Mouse (Mus musculus) cerebellum, adult 2 months (tissue): ENCODE results near the gene Pola1. TPM values are rescaled to one million over a fixed set of nuclear protein-coding genes. Genes with fewer than 3 reads are reported as not detected.

Experiments used
- DNase-seq, 2 experiments: peaks; one replicate each; pipeline ENCODE4 v3.0.0; 2021
- H3K27ac ChIP-seq: fragments of 200-500 bp; 2 replicates; pipeline ENCODE4 v1.5.1; 2012; ENCODE audit warnings: low read length, control low read depth, inconsistent platforms; ENCODE audit not compliant: insufficient read depth
- H3K27me3 ChIP-seq: fragments of 200-500 bp; 2 replicates; pipeline ENCODE4 v1.6.1; 2012; ENCODE audit warnings: inconsistent platforms, mild to moderate bottlenecking, low read length, moderate library complexity; ENCODE audit not compliant: control insufficient read depth, insufficient read depth
- H3K4me1 ChIP-seq: fragments of 200-500 bp; 2 replicates; pipeline ENCODE4 v1.6.1; 2011; ENCODE audit warnings: low read length; ENCODE audit not compliant: control insufficient read depth, insufficient read depth
- H3K4me3 ChIP-seq: fragments of 200-500 bp; replicated peaks from 2 replicates; pipeline ENCODE3; 2011; ENCODE audit warnings: mild to moderate bottlenecking, low read depth, low read length, control low read depth; ENCODE audit not compliant: insufficient read depth
- CTCF ChIP-seq: fragments of 200-500 bp; IDR thresholded peaks from 2 replicates; pipeline ENCODE4 v1.5.1; 2011; ENCODE audit warnings: low read depth, mild to moderate bottlenecking, control low read depth, low read length, moderate library complexity, borderline replicate concordance; ENCODE audit not compliant: insufficient read depth
- POLR2A ChIP-seq: fragments of 200-500 bp; IDR thresholded peaks from 2 replicates; pipeline ENCODE4 v1.6.1; 2011; ENCODE audit warnings: low read length, control low read depth, borderline replicate concordance; ENCODE audit not compliant: insufficient read depth
- WGBS: fragments of 180-500 bp; shearing (Covaris S2); methylation state at CpG from one replicate; pipeline ENCODE4 v1.1.7; 2018; 5-methylcytosine and 5-hydroxymethylcytosine counted together
- polyA plus RNA-seq: library from polyadenylated mRNA; depleted of rRNA; stranded (reverse); fragments of >200 nt; gene quantifications from 2 replicates; pipeline ENCODE4 v1.2.3, GENCODE M21; 2012

The Pola1 gene
- polyA plus RNA-seq, 1 experiment: 3.3 TPM

GRCm38 (mm10) chrX:93654218-93655002 lies 22.5 kb upstream of the Pola1 start, which contains the start of gene Pcyt1b:
Pcyt1b (plus strand) TSS chrX:93654863.
- no peak within 1 kb of the TSS for H3K4me3 ChIP-seq
- TF ChIP-seq CTCF: no peak
- no peak for TF ChIP-seq POLR2A
- H3K27me3 ChIP-seq: no peaks in the 10 kb centered on the region
- no peak for DNase-seq
- H3K27ac ChIP-seq: no peak within 1 kb of the TSS
- H3K4me1 ChIP-seq: no peaks in the 10 kb centered on the region
- 12% methylated on average over 3 of the region's 3 CpGs for WGBS

GRCm38 (mm10) chrX:93650738-93651137 lies 18.8 kb upstream of the Pola1 start:
- H3K4me3 ChIP-seq: no peak overlapping the region
- H3K4me1 ChIP-seq: no peaks in the 10 kb centered on the region
- no peak for DNase-seq
- H3K27ac ChIP-seq: no peak overlapping the region
- WGBS: 97% methylated on average over 2 of the region's 2 CpGs
- TF ChIP-seq CTCF (no peak), POLR2A (no peak)
- H3K27me3 ChIP-seq: no peaks in the 10 kb centered on the region

- no peak overlapping the region for H3K4me3 ChIP-seq
- DNase-seq: no peak
- H3K27ac ChIP-seq: no peak overlapping the region
- TF ChIP-seq POLR2A (no peak), CTCF (no peak)
- H3K27me3 ChIP-seq: no peaks in the 10 kb centered on the region
- no peaks in the 10 kb centered on the region for H3K4me1 ChIP-seq
Measured at GRCm38 (mm10) chrX:93644022-93644421, 12.1 kb upstream of the Pola1 start.

- TF ChIP-seq POLR2A: no peak
- TF ChIP-seq CTCF: no peak
- Histone ChIP-seq H3K27ac (no peak overlapping the region), H3K27me3 (no peaks in the 10 kb centered on the region), H3K4me3 (no peak overlapping the region), H3K4me1 (no peaks in the 10 kb centered on the region)
- WGBS: 79% methylated on average over 3 of the region's 3 CpGs
- no peak for DNase-seq
Measured at GRCm38 (mm10) chrX:93643600-93643999, 11.6 kb upstream of the Pola1 start.

GRCm38 (mm10) chrX:93634861-93635375 lies 3.0 kb upstream of the Pola1 start:
- TF ChIP-seq CTCF (no peak), POLR2A (no peak)
- Histone ChIP-seq H3K27ac (no peak overlapping the region), H3K4me1 (no peaks in the 10 kb centered on the region), H3K4me3 (no peak overlapping the region), H3K27me3 (no peaks in the 10 kb centered on the region)
- 49% methylated on average over 2 of the region's 2 CpGs for WGBS
- no peak for DNase-seq

- Histone ChIP-seq H3K4me1 (no peaks in the 10 kb centered on the region), H3K27ac (no peak overlapping the region), H3K4me3 (no peak overlapping the region), H3K27me3 (no peaks in the 10 kb centered on the region)
- TF ChIP-seq POLR2A (no peak), CTCF (no peak)
- WGBS: 61% methylated on average over 1 of the region's 1 CpGs
- DNase-seq: peak in 1 of 2 experiments; percentile 9
Measured at GRCm38 (mm10) chrX:93630256-93630655, 1.7 kb downstream of the Pola1 start.

- DNase-seq: no peak
- H3K27me3 ChIP-seq: no peaks in the 10 kb centered on the region
- H3K4me1 ChIP-seq: no peaks in the 10 kb centered on the region
- TF ChIP-seq POLR2A: no peak
- no peak for TF ChIP-seq CTCF
- no peak overlapping the region for H3K4me3 ChIP-seq
- no peak overlapping the region for H3K27ac ChIP-seq
- WGBS: 84% methylated on average over 1 of the region's 1 CpGs
Measured at GRCm38 (mm10) chrX:93602214-93602613, 29.7 kb downstream of the Pola1 start.

GRCm38 (mm10) chrX:93594283-93594682 lies 37.7 kb downstream of the Pola1 start:
- no peak for DNase-seq
- WGBS: 98% methylated on average over 4 of the region's 4 CpGs

GRCm38 (mm10) chrX:93580931-93581330 lies 51.0 kb downstream of the Pola1 start:
- 97% methylated on average over 2 of the region's 2 CpGs for WGBS
- DNase-seq: no peak
- H3K27me3 ChIP-seq: no peaks in the 10 kb centered on the region
- H3K4me1 ChIP-seq: no peaks in the 10 kb centered on the region
- TF ChIP-seq CTCF: no peak
- TF ChIP-seq POLR2A: no peak
- no peak overlapping the region for H3K4me3 ChIP-seq
- H3K27ac ChIP-seq: no peak overlapping the region

More at GRCm38 (mm10) chrX:93594283-93594682, 37.7 kb downstream of the Pola1 start:
- no peak overlapping the region for H3K27ac ChIP-seq
- H3K4me3 ChIP-seq: no peak overlapping the region
- no peaks in the 10 kb centered on the region for H3K27me3 ChIP-seq
- no peak for TF ChIP-seq CTCF
- TF ChIP-seq POLR2A: no peak
- H3K4me1 ChIP-seq: no peaks in the 10 kb centered on the region
